Mouse (Mus musculus) thymus, postnatal 14 days (tissue): ENCODE data around the gene Zdhhc1.

Experiments used
- DNase-seq: peaks from one replicate; pipeline ENCODE4 v3.0.0; 2021

The Zdhhc1 gene

DNA sequence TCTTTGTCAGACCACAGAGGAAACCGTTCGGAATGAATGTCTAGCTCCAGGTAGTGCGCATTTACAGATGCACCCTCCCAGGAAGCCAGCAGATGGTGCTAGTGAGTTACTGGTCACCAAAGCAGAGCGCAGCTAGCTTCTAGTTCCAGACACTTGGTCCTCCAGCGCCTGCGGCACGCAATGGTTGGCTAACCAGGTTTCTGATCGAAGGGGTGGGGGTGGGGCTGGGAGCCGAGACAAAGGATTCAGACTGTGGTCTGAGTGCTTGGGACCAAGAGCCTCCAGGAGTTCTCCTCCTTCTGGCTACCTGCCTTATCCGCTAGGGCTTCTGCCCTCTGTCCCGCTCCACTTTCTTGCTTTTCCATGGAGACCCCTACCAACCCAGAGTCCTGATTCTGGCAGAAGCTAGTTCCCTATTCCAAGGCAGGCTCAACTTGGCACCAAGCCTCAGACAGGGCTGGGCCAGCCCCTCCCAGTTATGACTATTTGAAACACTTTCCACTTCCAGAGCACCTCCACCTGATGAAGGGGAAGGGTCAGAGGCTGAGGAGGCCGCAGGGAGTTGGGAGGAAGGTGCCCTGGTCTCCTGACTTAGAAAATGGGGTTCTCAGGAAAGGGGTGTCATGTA is 19.4 kb upstream of the Zdhhc1 start:
- peak; percentile 74 for DNase-seq

DNA sequence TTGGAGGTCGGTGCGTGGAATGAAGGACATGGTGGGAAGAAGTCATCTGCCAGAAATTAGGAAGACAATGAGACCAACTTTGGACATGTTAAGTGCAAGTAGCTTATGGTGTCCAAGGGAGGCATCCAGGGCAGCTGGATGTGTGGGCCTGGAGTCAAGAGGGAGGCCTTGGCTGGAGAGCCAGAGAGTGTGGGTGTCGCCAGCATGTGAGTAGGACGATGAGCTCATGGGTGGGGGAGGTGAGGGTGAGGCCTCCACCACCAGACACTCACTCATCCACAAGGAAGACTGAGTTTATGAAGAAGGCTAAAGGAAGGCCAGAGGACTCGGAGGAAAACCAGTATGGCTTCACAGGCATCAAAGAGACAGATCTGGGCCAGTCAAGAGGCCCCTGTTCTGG is 18.0 kb upstream of the Zdhhc1 start:
- DNase-seq, result no peak

DNA sequence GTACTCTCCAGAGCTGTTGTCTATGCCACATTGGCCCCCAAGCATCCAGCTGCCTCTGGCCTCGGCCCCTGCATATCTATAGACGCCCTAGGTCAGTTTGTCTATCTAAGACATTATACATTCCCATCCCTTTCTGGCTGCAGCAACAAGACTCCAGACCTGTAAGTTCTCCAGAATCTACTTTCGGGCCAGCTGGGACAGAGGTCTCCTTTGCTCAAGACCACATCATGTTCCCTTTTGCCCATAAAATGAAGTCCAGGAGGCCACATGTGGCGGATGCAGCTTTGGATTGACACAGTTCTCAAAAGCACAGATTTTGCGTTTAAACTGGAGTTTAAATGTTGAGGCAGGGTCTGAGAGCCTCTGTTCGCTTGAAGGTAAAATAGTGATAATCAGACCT is 17.5 kb upstream of the Zdhhc1 start:
- no peak for DNase-seq

DNA sequence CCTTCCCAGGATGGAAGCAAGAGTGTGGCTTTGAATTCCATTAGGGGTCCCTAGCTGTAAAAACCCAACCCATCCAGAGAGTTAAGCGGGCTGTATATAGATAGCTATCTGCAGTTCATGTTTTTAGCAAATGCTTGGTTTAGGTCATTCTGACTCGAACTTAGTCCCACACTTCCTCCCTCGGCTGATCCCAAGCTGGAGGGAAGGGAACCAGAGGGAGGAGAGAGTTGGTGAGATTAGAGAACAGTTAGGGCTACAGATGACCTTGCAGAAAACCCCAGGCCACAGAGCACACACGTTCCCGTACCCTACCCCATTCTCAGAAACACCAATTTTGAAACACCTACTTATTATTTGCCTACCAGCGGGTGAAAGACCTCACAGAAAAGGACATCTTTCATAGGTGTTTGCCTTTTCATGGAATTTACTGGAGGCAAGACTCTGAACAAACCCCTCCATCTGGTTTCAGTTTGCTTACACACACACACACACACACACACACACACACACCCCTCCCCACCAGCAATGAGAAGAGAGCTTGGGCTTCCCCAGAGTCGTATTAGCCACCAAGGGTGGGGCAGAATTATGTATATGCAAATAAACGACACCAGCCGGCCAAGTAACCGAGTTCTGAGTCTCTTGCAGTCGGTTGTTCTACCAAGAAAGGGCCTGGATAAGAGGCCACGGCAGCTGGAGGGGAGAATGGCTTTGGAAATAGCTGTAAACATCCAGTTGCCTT is 13.5 kb upstream of the Zdhhc1 start:
- DNase-seq, result no peak

DNA sequence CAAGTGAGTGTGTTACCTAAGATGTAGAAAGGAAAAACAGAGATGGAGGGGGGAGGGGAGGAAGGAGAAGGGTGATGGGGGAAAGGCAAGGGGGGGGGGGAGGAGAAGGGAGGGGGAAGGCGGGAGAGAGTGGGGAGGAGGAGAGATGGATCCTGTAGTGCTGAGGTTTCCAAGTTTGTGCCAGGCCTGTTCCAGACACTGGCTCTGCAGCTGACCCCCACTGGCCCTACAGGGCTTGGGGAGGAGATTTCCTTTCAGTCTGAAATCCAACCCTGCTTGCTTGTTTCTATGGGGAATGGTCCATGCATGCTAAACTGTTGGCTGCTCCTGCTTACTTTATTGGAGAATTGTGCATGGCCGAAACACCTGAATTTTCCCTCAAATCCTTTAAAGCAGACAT is 12.1 kb upstream of the Zdhhc1 start:
- no peak for DNase-seq

DNA sequence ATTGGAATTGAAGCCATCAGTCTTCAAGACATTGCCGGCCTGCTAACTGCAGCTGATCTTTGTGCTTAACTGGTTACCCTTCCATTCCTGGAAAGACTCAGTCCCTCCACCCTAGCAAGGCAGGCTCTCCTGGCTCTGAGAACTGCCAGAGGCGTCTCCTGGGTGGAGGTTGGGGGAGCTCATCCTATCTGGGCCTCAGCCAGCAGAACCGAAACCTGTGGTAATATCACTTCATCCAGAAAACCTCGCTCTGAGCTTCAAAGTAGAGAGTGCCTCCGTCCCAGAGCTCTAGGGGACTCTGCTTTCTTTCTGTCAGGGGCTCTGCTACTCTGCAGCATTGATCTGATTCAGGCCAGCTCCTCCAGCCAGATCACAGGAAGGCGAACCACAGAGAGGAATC is 10.3 kb upstream of the Zdhhc1 start:
- DNase-seq, result no peak

DNA sequence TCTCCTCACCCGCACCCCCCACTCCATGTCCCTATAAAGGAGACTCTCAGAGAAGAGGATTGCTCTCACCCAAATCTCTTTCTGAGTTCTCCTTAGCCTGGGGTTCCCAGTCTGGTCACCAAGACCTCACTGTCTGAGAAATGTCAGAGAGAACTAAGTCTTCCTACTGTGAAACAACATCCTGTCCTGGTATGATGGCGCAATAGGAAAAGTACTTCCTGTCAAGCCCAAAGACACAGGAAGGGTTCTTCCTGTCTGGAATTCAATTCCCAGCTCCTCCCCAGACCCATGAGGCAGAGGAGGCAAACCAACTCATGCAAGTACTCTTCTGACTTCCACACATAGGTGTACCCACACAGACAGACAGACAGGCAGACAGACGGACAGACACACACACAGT is 7.9 kb upstream of the Zdhhc1 start:
- no peak for DNase-seq

DNA sequence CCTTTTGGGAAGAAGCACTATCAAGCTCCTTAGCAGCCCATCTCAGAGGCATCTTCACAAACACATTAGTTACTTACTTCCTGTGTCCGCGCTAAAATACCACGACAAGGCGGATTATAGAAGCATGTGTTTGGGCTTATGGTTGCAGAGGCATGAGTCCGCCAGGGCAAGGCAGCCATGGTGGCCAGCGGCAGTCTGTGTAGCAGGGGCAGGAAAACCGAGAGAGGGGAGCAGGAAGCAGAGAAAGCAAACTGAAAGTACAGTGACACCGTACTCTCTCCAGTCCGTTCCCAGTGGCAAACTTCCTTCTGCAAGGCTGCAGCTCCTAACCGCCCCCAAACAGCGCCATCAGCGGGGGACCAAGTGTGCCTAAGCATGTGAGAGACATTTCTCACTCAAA is 3.1 kb upstream of the Zdhhc1 start:
- peak; percentile 12 for DNase-seq

DNA sequence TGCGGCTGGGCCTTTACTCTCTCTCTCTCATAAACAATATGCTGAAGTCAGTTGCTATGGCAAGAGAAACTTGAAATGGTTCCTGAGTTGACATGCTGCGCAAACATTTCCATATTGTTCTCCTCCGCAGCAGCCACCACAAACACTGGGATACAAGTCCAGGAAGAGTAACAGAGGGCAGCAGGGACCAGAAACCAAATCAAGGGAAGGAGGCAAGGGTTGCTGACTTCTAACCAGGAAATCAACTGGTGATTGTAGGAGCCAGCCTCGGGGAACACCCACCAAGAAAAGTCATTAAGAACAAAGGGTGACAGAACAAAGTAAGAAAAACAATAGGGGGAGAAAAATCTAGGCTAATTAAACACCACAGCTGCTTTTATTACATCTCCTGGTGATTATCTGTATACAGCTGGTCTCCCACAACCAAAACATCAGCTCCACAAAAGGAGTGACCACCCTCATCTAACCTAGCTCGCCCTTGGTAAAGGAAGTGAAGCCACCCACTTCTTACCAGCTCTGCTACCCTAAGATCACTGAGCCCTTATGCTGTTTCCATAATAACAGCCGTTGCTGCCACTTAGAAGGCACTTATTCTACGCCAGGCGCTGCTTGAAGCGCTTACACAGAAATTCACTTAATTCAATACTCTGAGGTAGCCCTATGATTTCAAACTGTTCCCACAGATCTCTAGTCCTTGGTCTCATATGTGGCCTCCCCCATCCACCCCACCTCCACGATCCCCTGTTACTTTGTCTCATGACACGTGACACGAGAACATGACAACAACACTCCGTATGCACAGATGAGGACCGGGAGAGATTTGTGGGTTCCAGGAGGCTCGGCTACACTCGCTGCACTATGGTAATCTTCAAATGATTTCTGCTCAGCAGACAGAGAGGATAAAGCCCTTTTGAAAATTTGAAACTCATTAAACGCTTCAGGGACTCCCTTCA is 1.1 kb downstream of the Zdhhc1 start:
- DNase-seq, result no peak

DNA sequence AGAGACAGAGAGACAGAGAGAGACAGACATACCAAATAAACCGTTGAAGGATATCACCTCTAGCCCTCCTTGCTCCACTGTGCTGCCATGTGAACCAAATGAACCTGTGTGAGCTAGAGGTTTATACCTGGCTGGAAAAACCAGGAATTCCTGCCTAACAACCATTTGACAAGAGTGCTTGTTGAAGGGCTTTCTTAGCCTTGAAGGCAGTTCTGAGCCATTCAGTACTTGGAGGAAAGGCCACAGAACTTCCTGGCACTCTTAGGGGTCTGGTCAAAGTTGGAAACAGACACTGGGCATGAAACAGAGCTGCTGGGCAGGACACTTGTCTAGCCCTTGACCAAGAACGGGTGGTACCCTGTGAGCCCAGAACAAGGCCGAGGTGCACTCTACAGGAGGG is 2.1 kb downstream of the Zdhhc1 start:
- no peak for DNase-seq

DNA sequence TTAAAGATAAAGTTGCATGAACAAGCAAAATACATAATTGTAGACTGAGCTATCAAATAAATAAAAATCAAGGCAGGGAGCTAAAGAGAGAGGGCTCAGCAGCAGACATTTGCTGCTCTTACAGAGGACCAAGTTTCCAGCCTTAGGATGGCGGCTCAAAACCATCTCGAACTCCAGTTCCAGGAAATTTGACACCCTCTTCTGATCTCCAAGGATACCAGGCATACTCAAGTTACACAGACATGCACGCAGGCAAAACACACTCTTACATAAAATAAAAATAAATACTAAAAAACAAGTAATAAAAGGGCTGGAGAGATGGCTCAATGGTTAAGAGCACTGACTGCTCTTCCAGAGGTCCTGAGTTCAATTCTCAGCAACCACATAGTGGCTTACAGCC is 3.2 kb downstream of the Zdhhc1 start:
- DNase-seq, result no peak

DNA sequence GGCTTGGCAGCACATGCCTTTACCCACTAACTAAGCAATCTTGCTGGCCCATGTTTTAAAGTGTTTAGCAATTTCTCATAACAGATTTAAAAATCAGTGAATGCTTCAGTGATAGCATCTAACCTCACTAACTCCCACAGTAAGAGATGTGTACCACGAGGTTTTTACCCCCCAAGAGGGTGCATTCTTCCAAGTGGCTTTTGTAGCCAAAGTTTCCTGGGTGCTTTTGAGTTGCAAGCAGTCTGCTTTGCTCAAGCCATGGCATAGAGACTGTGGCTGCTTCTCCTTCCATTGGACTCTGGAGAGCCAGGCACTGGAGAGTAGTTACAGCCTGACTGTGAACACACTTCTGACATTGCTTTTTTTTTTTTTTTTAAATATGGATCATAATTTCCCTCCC is 7.4 kb downstream of the Zdhhc1 start:
- no peak for DNase-seq

DNA sequence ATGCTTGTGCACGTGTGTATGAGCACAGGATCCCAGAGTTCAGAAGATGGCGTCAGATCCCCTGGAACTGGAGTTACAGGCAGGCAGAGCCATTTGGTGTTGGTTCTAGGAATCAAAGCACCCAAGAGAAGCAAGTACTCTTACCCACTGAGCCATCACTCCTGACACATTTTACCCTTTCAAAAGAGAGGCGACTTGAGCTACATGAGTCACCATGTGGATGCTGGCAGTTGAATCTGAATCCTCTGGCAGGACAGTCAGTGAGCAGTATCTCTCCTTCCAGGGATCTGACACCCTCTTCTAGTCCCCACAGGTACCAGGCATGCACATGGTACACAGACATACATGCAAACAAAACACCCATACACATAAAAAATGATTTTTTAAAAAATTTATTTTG is 8.6 kb downstream of the Zdhhc1 start:
- no peak for DNase-seq

DNA sequence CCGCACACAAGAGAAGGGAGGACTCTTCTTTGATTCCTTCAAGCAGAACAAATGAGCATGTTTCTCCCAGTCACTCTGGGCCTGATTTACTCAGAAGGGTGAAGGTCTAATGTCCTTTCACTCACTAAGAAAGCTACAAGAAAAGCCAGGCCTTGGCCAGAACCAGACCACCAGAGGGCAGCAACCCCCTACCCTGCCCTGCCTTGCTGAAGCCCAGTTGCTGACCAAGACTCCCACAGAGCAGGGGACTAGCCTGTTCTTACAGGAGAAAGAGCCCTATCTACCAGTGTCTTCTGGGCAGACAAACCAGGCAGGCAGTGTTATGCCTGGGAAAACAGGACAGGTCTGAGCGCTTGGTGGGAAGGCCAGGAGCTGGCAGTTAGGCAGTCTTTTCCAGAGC is 12.3 kb downstream of the Zdhhc1 start:
- peak; percentile 41 for DNase-seq

DNA sequence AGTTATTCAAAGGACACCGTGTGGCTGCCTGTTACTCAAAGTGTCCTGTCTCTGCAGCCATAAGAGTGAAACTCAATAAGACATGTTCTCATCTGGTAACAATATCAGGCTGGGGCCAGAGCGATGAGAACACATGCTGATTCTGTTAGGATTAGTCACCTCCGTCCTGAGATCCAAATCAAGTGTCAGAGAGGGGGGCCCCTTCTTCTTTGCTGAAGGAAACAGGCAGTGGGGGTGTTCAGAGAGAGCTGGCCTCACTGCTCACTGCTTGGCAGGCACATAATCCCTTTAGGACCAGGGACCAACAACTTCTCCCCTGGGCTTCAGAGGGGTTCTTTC is 12.7 kb downstream of the Zdhhc1 start:
- DNase-seq, result no peak

DNA sequence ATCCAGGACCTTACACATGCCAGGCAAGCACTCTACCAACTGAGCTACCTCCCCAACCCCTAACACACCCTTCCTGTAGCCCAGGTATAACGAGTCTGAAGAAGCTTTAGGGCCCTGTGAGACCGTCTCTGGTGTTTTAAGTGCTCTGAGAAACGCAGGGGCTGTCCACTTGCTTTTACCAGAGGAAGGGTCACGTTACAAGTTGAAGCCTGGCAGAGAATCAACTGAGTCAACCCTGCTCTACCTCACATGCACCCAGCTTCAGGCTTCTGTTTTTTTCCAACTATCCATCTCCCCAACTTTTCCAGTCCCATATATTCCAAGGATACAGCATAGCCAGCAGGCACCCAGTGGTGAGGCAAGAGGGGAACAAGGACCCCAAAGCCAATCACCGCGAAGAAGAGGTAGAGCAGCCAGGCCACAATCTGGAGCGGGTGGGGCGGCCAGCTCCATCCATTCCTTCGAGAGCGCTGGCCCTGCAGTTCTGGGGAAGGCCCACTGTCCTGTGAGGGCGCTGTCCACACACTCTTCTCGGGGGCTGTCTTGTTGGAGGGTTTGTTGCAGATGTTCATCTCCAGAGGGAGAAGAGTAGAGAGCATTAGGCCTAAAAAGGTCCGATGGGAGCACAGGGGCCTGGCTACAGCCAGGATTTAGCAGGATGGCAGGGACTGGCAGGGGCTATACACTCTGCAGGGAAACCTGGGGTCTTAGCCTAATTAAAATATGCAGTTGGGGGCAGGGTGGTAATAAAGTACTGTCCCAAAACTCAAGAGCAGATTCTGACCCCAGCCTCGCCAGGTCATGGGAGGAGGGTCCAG is 13.3 kb downstream of the Zdhhc1 start:
- no peak for DNase-seq

DNA sequence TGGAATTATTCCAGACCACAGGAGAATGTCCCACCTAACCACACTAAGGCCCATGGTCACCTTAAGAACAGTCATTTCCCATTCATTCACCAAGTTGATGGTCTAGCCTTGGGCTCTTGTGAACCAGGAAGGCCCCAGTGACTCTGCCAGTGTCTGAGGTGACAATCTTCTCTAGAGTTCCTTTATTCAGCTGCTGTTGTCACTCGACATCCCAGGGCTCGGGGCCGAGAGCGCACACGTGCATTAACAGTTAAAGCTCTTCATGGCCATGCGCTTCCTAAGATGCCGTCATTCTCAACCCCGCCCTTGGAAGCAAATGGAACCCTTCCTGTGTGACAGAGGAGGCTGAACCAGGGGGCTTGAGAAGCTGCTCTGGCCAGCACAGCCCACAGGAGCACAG is 14.6 kb downstream of the Zdhhc1 start:
- no peak for DNase-seq

DNA sequence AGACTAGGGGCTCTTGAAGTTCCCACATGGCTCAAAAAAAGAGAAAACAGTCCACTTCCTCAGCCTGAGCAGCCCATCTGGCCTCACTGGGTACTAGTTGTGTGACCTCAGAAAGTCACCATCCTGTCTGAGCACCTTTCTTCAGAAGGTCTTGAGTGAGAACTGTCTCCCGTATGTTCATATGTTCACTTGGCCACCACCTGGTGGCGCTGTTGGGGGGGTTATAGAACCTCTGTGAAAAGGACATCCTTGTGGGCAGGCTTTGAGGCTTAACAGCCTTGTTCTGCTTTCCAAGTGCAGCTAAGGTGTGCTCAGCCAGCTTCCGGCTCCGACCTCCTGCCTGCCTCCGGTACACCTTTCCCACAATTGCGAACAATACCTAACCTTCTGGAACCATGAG is 15.2 kb downstream of the Zdhhc1 start:
- peak; percentile 25 for DNase-seq

DNA sequence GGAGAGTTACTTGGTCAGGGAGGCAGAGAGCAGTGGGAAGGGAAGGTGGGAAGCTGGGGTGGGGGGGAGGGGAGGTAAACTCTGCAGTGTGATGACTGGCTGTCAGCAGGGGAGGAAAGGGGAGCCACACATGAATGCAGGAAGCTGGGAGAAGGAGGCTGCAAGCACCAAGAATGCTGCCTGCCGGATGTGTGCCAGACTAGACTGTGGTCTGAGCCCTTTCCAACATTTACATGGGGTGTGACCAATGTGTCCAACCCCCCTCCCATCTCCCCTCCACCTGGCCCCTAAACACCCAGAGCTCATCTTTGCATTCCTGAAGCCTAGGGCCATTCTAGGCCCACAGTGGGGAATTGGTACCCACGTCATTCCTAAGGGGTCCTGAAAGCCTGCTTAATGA is 15.7 kb downstream of the Zdhhc1 start:
- DNase-seq, result no peak

DNA sequence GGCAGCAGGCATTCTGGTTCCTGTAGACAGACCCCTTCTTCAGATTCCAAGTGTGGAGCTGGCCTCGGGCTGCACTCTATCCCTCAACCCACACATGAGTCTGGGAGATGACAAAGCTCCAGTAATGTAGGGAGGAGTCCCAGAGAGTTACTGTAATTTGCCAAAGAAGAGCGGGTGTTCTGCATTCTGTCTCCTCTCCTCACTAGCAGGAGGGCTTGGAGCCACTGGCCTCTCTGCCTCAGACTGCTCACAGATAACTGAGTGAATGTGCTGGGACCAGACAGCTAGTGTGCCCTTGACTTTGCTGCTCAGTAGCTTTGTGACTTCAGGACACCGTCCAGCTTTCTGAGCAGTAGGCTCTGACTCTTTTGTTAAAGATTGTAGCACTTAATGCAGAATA is 18.9 kb downstream of the Zdhhc1 start:
- DNase-seq, result no peak

DNA sequence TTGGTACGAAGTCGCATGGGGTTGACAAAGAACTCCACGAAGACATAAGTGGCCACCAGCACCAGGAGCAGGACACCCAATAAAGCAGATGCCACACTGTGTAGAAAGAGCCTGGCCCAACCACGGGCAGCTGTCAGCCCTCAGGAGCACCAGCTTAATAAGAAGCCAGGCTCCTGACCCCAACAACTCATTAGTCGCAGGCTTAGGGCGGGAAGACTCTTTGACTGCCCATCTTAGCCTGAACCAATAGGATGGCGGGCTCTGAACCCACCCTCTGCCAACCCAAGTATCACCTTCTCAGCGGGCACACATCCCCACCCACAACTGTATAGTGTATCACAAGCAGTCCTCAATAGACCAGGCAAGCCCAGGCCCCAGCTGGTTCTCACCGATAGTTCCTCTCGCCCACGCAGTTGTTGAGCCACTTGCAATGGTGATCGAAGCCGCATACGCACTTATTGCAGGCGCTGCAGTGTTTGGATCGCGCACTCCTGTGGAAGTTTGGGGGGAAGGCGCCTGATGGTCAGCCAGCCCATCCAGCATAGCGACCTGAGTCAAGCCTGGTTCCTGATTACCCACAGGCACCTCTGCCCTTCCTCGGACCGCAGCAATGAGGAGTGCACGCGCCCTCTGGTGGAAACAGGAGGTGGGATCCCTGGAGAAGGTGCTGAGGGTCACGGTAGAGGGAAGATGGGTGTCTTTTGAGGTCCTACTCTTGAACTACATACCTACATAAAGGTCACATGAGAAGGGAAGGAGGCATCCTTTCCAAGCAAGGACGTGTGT is 19.9 kb downstream of the Zdhhc1 start:
- DNase-seq, result peak; percentile 65

DNA sequence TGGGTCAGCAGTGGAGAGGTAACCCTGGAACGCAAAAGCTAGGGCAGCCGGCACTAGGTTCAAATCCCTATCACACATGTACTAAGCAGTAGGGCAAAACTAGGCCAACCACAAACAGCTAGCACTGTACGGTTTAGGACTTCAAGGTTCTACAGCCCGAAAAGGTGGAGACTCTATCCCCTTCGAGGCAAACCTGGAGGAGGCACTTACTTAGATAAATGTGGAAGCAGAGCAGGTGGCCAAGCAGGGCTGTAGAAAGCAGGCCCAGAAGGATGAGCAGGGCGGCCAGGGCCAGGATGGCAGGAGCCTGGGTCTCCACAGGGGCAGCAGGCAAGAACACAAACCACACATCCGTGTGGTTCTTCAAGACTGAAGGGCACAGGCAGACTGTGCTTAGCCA is 20.5 kb downstream of the Zdhhc1 start:
- DNase-seq, result no peak
